Mouse (Mus musculus): Measurements from ENCODE around the gene Gm20854. TPM values are rescaled to one million over a fixed set of nuclear protein-coding genes. Genes with fewer than 3 reads are reported as not detected.

Gene Gm20854
- not detected for polyA plus RNA-seq (2017; shearing (Covaris generic))

DNA sequence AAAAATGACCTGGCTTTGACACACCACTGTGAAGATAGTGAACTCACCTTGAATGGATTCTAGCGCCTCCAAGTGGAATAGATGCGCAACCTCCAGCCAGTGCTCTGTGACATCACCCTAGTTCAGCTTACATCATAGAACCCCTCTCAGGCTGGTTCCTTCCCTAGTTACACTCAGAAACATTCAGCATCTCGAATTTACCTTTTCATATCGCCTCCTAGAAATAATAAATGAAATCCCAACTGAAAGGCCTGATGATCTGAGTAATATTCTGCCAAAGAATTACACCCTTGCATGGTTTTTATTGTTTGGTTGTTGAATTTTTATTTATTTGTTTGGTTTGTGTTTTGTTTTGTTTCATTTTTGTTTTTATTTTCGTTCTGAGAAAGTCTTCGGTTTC, at the start of gene Gm20854:
Gene Gm20854, minus strand, starts transcription at position 101 of the 400 bp plus-strand sequence.

Data from effector memory CD4-positive, alpha-beta T cell, adult 5 months (primary cell).